Mouse (Mus musculus) hindbrain, embryonic 12.5 days (tissue): Measurements from ENCODE around the gene Vmn1r234. TPM values are rescaled to one million over a fixed set of nuclear protein-coding genes. Genes with fewer than 3 reads are reported as not detected.
"Not testable (repeated sequence)": the region's sequence is repeated elsewhere in the genome, so short reads cannot be mapped to it uniquely, and the experiment has no call there.

Experiments used
- ATAC-seq: fragments of 200-750 bp; cut with Nextera tagmentation; 2 replicates; pipeline ENCODE4 v1.8.0; 2017; ENCODE audit warnings: moderate TSS enrichment; ENCODE audit not compliant: low FRiP score
- H3K27ac ChIP-seq: fragments of 300-500 bp; sonication (generic); 2 replicates; pipeline ENCODE4 v1.5.1; 2016; ENCODE audit warnings: mild to moderate bottlenecking
- H3K27me3 ChIP-seq: fragments of 300-500 bp; sonication (generic); 2 replicates; pipeline ENCODE4 v1.6.1; 2016; ENCODE audit warnings: mild to moderate bottlenecking
- H3K36me3 ChIP-seq: fragments of 300-500 bp; sonication (generic); 2 replicates; pipeline ENCODE4 v1.6.1; 2016; ENCODE audit warnings: mild to moderate bottlenecking
- H3K4me1 ChIP-seq: fragments of 300-500 bp; sonication (generic); 2 replicates; pipeline ENCODE4 v1.6.1; 2016
- H3K4me2 ChIP-seq: fragments of 300-500 bp; sonication (generic); replicated peaks from 2 replicates; pipeline ENCODE4 v1.6.1; 2016; ENCODE audit warnings: mild to moderate bottlenecking
- H3K4me3 ChIP-seq: fragments of 300-500 bp; sonication (generic); 2 replicates; pipeline ENCODE4 v1.5.1; 2016; ENCODE audit warnings: mild to moderate bottlenecking
- H3K9ac ChIP-seq: fragments of 300-500 bp; sonication (generic); 2 replicates; pipeline ENCODE4 v1.6.1; 2016; ENCODE audit warnings: mild to moderate bottlenecking, moderate library complexity
- H3K9me3 ChIP-seq: fragments of 300-500 bp; sonication (generic); replicated peaks from 2 replicates; pipeline ENCODE4 v1.6.1; 2016; ENCODE audit warnings: mild to moderate bottlenecking
- WGBS: fragments of 180-500 bp; shearing (Covaris S2); methylation state at CpG from one replicate; pipeline ENCODE4 v1.1.7; 2016; 5-methylcytosine and 5-hydroxymethylcytosine counted together
- microRNA-seq: library from miRNA; unstranded; fragments of <30 nt; microRNA quantifications from one replicate; pipeline ENCODE4, GENCODE M21; 2017
- polyA plus RNA-seq: library from polyadenylated mRNA; unstranded; fragments of >200 nt; fragmentation: Nextera tagmentation; extraction: Ambion mirVana; gene quantifications from 2 replicates; pipeline ENCODE4 v1.2.1, GENCODE M21; 2016

Vmn1r234 gene
- polyA plus RNA-seq, result not detected in 2 replicates

- Histone ChIP-seq H3K27ac (no peak within 1 kb of the TSS), H3K36me3 (no peaks in the 10 kb centered on the region), H3K9me3 (no peaks in the 10 kb centered on the region), H3K4me2 (no peak within 1 kb of the TSS), H3K9ac (no peak within 1 kb of the TSS), H3K27me3 (no peaks in the 10 kb centered on the region), H3K4me3 (no peak within 1 kb of the TSS), H3K4me1 (no peaks in the 10 kb centered on the region)
- no peak for ATAC-seq
- 71% methylated on average over 1 of the region's 1 CpGs for WGBS
These were observed at the start of gene Vmn1r234 for GRCm38 (mm10) chr17:21225787-21226186. Vmn1r234 (plus strand) TSS chr17:21226087.

- H3K4me2 ChIP-seq, H3K36me3 ChIP-seq, H3K27ac ChIP-seq, ATAC-seq, H3K4me3 ChIP-seq, H3K9ac ChIP-seq, H3K4me1 ChIP-seq, H3K27me3 ChIP-seq: not testable (repeated sequence)
- 79% methylated on average over 1 of the region's 1 CpGs for WGBS
- peaks cover 17% of the 10 kb centered on the region; the same call in 1 of the 2 replicates for H3K9me3 ChIP-seq
These were observed 14.8 kb upstream of the Vmn1r234 start for GRCm38 (mm10) chr17:21211081-21211480.

GRCm38 (mm10) chr17:21231654-21232053 lies 5.8 kb downstream of the Vmn1r234 start:
- no peak overlapping the region for H3K4me3 ChIP-seq
- no peak overlapping the region for H3K27ac ChIP-seq
- no peak overlapping the region for H3K4me2 ChIP-seq
- WGBS, result 28% methylated on average over 9 of the region's 9 CpGs
- H3K9me3 ChIP-seq, result 0 out of 2 replicates have a peak, but pooled peaks cover 3% of the 10 kb centered on the region
- H3K4me1 ChIP-seq, result no peaks in the 10 kb centered on the region
- H3K36me3 ChIP-seq, result no peaks in the 10 kb centered on the region
- no peak for ATAC-seq
- H3K27me3 ChIP-seq, result no peaks in the 10 kb centered on the region
- H3K9ac ChIP-seq, result no peak overlapping the region

- no peak for ATAC-seq
- no peaks in the 10 kb centered on the region for H3K4me1 ChIP-seq
- H3K4me2 ChIP-seq, result no peak within 1 kb of the TSS
- H3K4me3 ChIP-seq, result no peak within 1 kb of the TSS
- no peaks in the 10 kb centered on the region; the same call in 1 of the 2 replicates for H3K9me3 ChIP-seq
- no peaks in the 10 kb centered on the region for H3K27me3 ChIP-seq
- no peak within 1 kb of the TSS for H3K9ac ChIP-seq
- no peak within 1 kb of the TSS for H3K27ac ChIP-seq
- H3K36me3 ChIP-seq, result no peaks in the 10 kb centered on the region
These were observed 30.2 kb downstream of the Vmn1r234 start, which contains the start of gene Vmn1r235 for GRCm38 (mm10) chr17:21256111-21256510. Vmn1r235 (plus strand) TSS chr17:21256411.

- H3K4me1 ChIP-seq, result no peaks in the 10 kb centered on the region
- H3K27me3 ChIP-seq, result no peaks in the 10 kb centered on the region
- H3K27ac ChIP-seq, result no peak overlapping the region
- no peak overlapping the region for H3K4me2 ChIP-seq
- no peak for ATAC-seq
- H3K9me3 ChIP-seq, result no peaks in the 10 kb centered on the region
- no peak overlapping the region; the same call in 1 of the 2 replicates for H3K9ac ChIP-seq
- H3K4me3 ChIP-seq, result no peak overlapping the region
- 12% methylated on average over 4 of the region's 4 CpGs for WGBS
- no peaks in the 10 kb centered on the region for H3K36me3 ChIP-seq
These were observed 46.2 kb downstream of the Vmn1r234 start for GRCm38 (mm10) chr17:21272103-21272502.

- Histone ChIP-seq H3K4me2 (no peak within 1 kb of the TSS), H3K9ac (no peak within 1 kb of the TSS), H3K36me3 (no peaks in the 10 kb centered on the region), H3K9me3 (no peaks in the 10 kb centered on the region), H3K27ac (no peak within 1 kb of the TSS), H3K4me3 (no peak within 1 kb of the TSS), H3K27me3 (no peaks in the 10 kb centered on the region), H3K4me1 (no peaks in the 10 kb centered on the region)
- ATAC-seq, result no peak
- WGBS, result 73% methylated on average over 3 of the region's 3 CpGs
These were observed 56.8 kb downstream of the Vmn1r234 start, which contains the start of gene Vmn1r236 for GRCm38 (mm10) chr17:21282642-21283041. Vmn1r236 (plus strand) TSS chr17:21282942.

GRCm38 (mm10) chr17:21284395-21284794 lies 58.5 kb downstream of the Vmn1r234 start:
- Histone ChIP-seq H3K4me1 (no peaks in the 10 kb centered on the region), H3K9me3 (no peaks in the 10 kb centered on the region), H3K4me3 (no peak overlapping the region), H3K4me2 (no peak overlapping the region), H3K36me3 (no peaks in the 10 kb centered on the region), H3K27ac (no peak overlapping the region), H3K9ac (no peak overlapping the region), H3K27me3 (no peaks in the 10 kb centered on the region)
- no peak for ATAC-seq

Small RNA genes lying within 50 kb of the gene (microRNA-seq; reads per million reads assigned to microRNA genes)
- not detected for gene Gm26384

Other genes with a start within 250 kb of the Vmn1r234 start
- not detected in 2 replicates for gene Vmn1r233, start 229.6 kb upstream of the Vmn1r234 start, polyA plus RNA-seq
- 18.7 and 19.8 TPM in 2 replicates for gene Zfp160, start 217.2 kb upstream of the Vmn1r234 start, polyA plus RNA-seq
- gene Vmn1r235, start 30.3 kb downstream of the Vmn1r234 start, polyA plus RNA-seq, result not detected in 2 replicates
- not detected in 2 replicates for gene Vmn1r236, start 56.9 kb downstream of the Vmn1r234 start, polyA plus RNA-seq
- gene Vmn1r237, start 85.8 kb downstream of the Vmn1r234 start, polyA plus RNA-seq, result not detected in 2 replicates
- 3.3 and 3.7 TPM in 2 replicates for gene Zfp677, start 157.7 kb downstream of the Vmn1r234 start, polyA plus RNA-seq
- gene Zfp54, start 197.1 kb downstream of the Vmn1r234 start, polyA plus RNA-seq, result 3.3 and 3.8 TPM in 2 replicates
- 14.0 and 14.4 TPM in 2 replicates for gene Zfp51, start 224.3 kb downstream of the Vmn1r234 start, polyA plus RNA-seq